Mouse (Mus musculus) mouse trophoblast stem cell (cell line): ENCODE results near the gene Trim29.

Experiments used
- in situ Hi-C, 2 experiments: fragments of 300-500 bp; cut with MseI, MboI; formaldehyde crosslinking; loops; 2 replicates in 1 of 2; 3 replicates in 1 of 2; pipeline ENCODE4 v1.15.1; 2025

Gene Trim29

GRCm38 (mm10) chr9:43383871-43384270 is 73.2 kb downstream of the Trim29 start:
- in situ Hi-C loops, result no loop called here

GRCm38 (mm10) chr9:43384400-43384799 is 73.8 kb downstream of the Trim29 start:
- in situ Hi-C loops, result no loop called here
